Mouse (Mus musculus) kidney, postnatal 14 days (tissue): Measurements from ENCODE around the gene Ccdc47.
"Not testable (repeated sequence)": the region's sequence is repeated elsewhere in the genome, so short reads cannot be mapped to it uniquely, and the experiment has no call there.

ENCODE experiments used
- DNase-seq: peaks from one replicate; pipeline ENCODE4 v3.0.0; 2022; ENCODE audit warnings: mixed read lengths

The Ccdc47 gene

GRCm38 (mm10) chr11:106215927-106216729 lies at the start of gene Ccdc47:
Gene Ccdc47, minus strand, starts transcription at chr11:106216344.
- DNase-seq = peak; percentile 98

DNA sequence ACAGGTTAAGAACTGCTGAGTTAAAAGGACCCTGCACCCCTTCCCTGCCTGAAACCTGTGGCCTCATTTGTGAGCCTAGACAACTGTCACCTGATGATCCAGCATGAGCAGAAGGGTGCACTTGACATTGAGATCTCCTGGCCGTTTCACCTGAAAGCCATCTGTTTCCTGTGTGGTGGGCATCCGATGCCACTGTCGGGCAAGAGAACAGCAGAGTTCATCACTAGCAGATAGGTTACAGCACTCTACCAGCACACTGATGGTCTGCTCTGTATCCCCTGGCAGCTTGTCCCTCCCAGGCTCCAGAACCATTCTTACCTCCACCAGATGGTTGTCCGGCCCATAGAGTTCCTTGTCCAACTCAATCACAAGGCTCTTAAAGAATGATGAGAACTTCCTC lies 49.4 kb upstream of the Ccdc47 start:
- DNase-seq = no peak

DNA sequence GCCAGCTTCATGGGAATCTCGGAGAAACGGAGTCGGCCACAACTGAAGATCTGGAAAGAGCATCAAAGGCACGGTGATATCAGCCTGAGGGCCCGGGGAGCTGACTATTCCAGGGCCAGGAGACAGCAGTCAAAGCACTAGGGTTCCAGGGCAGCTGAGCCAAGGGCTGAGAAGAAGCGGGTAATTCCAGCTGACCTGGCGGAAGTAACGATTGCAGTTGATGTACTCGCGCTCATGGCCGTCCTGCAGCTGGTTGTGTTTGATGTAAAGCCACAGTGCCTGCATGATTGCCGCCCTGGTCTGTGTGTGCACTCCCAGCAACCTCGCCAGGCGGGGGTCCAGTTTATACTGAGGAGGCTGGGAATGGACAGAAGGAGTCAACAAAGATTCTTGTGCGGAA lies 48.8 kb upstream of the Ccdc47 start:
- DNase-seq = no peak

GRCm38 (mm10) chr11:106263963-106264362 lies 47.8 kb upstream of the Ccdc47 start:
- DNase-seq = no peak

DNA sequence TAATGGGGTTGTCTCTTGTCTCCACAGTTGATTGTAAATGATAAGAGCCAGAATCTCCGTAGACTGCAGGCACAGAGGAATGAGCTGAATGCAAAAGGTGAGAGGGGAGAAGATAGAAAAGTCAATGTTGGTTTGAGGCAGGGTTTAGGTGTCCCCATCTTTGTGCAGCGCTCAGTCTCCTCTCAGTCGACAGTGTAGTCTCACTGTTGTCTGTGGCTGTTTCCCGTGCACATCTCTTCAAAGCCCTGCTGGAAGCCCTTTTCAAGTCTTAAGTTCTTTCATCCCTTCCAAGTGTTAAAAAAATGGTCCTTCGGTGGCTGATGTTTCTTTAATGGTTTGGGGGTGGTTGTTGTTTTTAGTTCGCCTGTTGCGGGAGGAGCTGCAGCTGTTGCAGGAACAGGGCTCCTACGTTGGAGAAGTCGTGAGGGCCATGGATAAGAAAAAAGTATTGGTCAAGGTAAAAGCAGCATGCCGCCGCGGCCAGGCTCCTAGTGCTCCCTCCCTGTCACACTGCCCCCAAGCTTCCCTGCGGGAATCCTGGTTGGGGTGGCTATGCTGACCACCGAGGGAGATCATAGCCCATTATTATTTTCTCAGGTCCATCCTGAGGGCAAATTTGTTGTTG lies 44.8 kb upstream of the Ccdc47 start:
- DNase-seq = no peak

DNA sequence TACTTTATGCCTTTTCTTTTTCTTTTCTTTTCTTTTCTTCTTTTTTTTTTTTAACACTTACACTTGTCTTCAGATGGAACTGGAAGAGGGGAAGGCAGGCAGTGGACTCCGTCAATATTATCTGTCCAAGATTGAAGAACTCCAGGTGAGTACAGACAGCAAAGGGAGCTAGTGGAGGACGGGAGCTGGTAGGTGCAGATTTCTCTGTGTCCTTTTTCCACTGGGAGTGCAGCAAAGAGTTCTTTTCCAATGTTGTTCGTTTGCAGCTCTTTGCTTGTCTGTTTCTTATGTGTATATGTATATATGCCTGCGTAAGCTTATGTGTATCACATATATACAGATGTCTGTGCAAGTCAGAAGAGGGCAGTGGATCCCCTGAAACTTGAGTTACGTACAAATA lies 40.6 kb upstream of the Ccdc47 start:
- DNase-seq = peak; percentile 54

GRCm38 (mm10) chr11:106255685-106256451 lies 39.7 kb upstream of the Ccdc47 start, which contains the start of the genes Ftsj3 and Psmc5:
Gene Ftsj3, minus strand, starts transcription at chr11:106256079.
Gene Psmc5, plus strand, starts transcription at chr11:106256154.
- DNase-seq = peak; percentile 99

DNA sequence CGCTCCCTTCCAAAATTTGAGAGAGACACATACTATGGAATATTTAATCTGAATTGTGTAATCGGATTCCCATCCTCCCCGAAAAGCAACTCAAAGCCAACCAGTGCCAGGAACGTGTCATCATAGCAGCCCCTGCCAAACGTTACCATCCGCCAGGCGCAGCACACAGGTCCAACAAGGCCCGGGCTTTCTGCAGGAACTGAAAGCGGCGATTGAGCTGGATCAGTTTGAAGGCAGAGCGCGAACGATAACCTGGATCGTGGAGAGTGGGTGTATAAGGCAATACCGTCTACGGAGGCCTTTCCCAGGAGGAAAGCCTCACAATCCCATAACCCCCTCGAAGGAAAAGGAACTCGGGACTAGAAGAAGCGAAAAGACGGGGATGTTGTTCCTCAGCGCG lies 39.0 kb upstream of the Ccdc47 start:
- DNase-seq = no peak

GRCm38 (mm10) chr11:106254767-106255166 lies 38.6 kb upstream of the Ccdc47 start:
- no peak for DNase-seq

- no peak for DNase-seq
Measured at GRCm38 (mm10) chr11:106249326-106249725, 33.2 kb upstream of the Ccdc47 start.

DNA sequence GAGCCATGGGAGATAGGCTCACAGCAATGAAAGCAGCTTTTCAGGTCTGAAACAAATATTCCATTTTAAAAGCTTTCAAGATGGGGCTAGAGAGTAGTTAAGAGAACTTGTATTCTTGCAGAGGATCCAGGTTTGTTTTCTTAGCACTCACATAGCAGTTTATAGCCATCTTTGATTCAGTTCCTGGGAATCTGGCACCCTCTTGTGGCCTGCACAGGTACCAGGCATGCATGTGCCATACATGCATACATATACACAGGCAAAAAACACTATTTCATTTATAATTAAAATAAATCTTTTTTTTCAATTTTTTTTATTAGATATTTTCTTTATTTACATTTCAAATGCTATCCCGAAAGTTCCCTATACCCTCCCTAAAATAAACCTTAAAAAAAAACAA lies 30.7 kb upstream of the Ccdc47 start:
- no peak for DNase-seq

- DNase-seq = not testable (repeated sequence)
Measured at GRCm38 (mm10) chr11:106233978-106234377, 17.8 kb upstream of the Ccdc47 start.

DNA sequence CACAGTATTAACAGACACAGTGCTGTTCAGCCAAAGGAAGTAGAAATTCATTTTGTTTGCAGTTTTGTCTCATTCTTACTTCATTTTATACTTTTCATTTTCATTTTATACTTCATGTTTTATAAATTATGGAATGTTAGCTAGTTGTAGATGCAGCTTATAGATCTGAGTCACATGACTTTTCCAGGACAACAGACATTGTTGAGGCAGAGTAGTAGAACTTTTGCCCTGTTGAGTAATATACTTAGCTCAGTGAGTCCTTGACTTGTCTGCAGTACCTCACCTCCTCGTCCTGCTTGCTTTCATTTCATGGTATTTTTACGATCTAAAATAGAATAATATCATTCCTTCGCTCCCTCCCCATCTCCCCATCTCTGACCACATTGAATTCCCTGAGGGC lies 4.5 kb upstream of the Ccdc47 start:
- DNase-seq = no peak

- DNase-seq = peak; percentile 95
Measured at GRCm38 (mm10) chr11:106216730-106217490, 766 bp upstream of the Ccdc47 start, which contains the start of gene Ddx42. Gene Ddx42, plus strand, starts transcription at chr11:106216926.

GRCm38 (mm10) chr11:106215450-106215859 lies 689 bp downstream of the Ccdc47 start:
- no peak for DNase-seq

DNA sequence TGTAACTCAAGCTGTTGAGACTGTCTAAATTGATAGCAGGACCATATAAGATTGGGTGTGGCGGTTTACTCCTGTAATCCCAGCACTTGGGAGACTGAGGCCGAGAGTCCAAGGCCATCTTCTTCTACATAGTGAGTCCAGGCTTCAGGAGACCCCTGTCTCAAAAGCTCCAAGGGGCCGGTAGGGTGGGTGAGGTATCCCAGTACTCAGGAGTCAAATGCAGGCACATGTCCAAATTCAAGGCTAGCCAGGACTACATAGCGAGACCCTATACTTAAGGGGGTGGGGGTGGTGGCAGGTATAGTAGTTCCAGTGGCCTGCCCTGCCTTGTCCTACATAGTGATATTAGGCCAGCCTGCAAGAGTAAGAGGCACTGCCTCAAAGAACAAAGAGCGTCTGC lies 1.3 kb downstream of the Ccdc47 start:
- DNase-seq = no peak

- DNase-seq = no peak
Measured at GRCm38 (mm10) chr11:106212771-106213170, 3.4 kb downstream of the Ccdc47 start.

GRCm38 (mm10) chr11:106202123-106202465 lies 14.1 kb downstream of the Ccdc47 start, which contains the start of gene Strada:
Gene Strada, minus strand, starts transcription at chr11:106202168.
- DNase-seq = no peak

GRCm38 (mm10) chr11:106201337-106202122 lies 14.6 kb downstream of the Ccdc47 start:
- DNase-seq = no peak

GRCm38 (mm10) chr11:106200756-106201155 lies 15.4 kb downstream of the Ccdc47 start:
- DNase-seq = no peak

DNA sequence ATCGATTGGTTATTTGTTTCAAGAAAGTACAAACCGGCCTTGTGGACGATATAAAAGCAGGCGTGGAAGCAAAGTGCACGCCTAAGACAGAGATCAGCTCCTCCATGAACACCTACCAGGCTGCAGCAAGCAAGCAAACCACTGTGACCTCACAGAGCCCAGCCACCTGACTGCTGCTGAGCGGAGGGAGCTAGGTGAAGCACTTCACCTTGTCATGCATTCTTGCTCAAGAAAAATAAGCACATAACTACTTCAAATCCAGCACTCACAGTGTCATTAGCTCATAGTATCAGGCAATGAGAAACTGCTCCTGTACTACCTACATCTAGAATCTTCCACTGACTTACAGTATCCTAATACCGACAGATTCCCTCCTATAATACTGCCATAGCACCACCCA lies 16.1 kb downstream of the Ccdc47 start:
- not testable (repeated sequence) for DNase-seq

DNA sequence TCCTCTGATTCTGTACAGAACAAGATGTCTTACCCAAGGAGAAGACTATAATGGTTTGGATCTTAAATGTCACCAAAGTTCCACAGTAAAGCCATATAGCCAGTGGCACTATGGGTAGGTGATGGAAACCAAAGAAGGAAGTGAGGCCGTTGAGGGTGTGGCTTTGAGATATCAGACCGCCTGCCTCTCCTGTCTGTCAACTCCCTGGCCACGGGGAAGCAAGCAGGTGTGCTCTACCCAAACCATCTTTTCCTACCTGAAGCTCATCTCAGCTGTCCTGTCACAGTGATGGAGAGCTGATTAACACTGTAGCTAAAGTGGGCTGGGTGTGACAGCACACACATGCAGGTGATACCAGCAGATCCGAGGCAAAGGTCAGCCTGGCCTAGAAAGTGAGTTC lies 17.9 kb downstream of the Ccdc47 start:
- no peak for DNase-seq
